Mouse (Mus musculus): Measurements from ENCODE around the gene Krtap5-2.
"Not testable (repeated sequence)": the region's sequence is repeated elsewhere in the genome, so short reads cannot be mapped to it uniquely, and the experiment has no call there.

The Krtap5-2 gene

GRCm38 (mm10) chr7:142175905-142176304, at the start of gene Krtap5-2:
Gene Krtap5-2 (minus strand): TSS chr7:142176005.
- DNase-seq (ENCODE audit: low read depth, low spot score): not testable (repeated sequence)

- no peak for DNase-seq (ENCODE audit: low read depth, low spot score)
Measured at GRCm38 (mm10) chr7:142224518-142224917, 48.7 kb upstream of the Krtap5-2 start.

GRCm38 (mm10) chr7:142212136-142212535, 36.3 kb upstream of the Krtap5-2 start:
- DNase-seq (ENCODE audit: low read depth, low spot score): not testable (repeated sequence)

- no peak for DNase-seq (ENCODE audit: low read depth, low spot score)
Measured at GRCm38 (mm10) chr7:142211559-142211958, 35.8 kb upstream of the Krtap5-2 start, which contains the start of gene Gm7579. Gene Gm7579 (plus strand): TSS chr7:142211859.

GRCm38 (mm10) chr7:142206891-142207290, 31.1 kb upstream of the Krtap5-2 start:
- DNase-seq (ENCODE audit: low read depth, low spot score): not testable (repeated sequence)

- no peak for DNase-seq (ENCODE audit: low read depth, low spot score)
Measured at GRCm38 (mm10) chr7:142205488-142205887, 29.7 kb upstream of the Krtap5-2 start.

- DNase-seq (ENCODE audit: low read depth, low spot score): no peak
Measured at GRCm38 (mm10) chr7:142201064-142201463, 25.3 kb upstream of the Krtap5-2 start, which contains the start of gene Krtap5-3. Gene Krtap5-3 (plus strand): TSS chr7:142201364.

GRCm38 (mm10) chr7:142198748-142199147, 22.9 kb upstream of the Krtap5-2 start:
- DNase-seq (ENCODE audit: low read depth, low spot score): no peak

GRCm38 (mm10) chr7:142190289-142190688, 14.5 kb upstream of the Krtap5-2 start, which contains the start of gene Gm10153:
Gene Gm10153 (minus strand): TSS chr7:142190389.
- DNase-seq (ENCODE audit: low read depth, low spot score): no peak

GRCm38 (mm10) chr7:142188156-142188555, 12.4 kb upstream of the Krtap5-2 start:
- DNase-seq (ENCODE audit: low read depth, low spot score): no peak

GRCm38 (mm10) chr7:142181021-142181420, 5.2 kb upstream of the Krtap5-2 start:
- DNase-seq (ENCODE audit: low read depth, low spot score): no peak

- no peak for DNase-seq (ENCODE audit: low read depth, low spot score)
Measured at GRCm38 (mm10) chr7:142178685-142179084, 2.9 kb upstream of the Krtap5-2 start.

GRCm38 (mm10) chr7:142169836-142170235, 6.0 kb downstream of the Krtap5-2 start:
- peak; percentile 36 for DNase-seq (ENCODE audit: low read depth, low spot score)

GRCm38 (mm10) chr7:142165639-142166038, 10.2 kb downstream of the Krtap5-2 start, which contains the start of gene Gm4553:
Gene Gm4553 (minus strand): TSS chr7:142165739.
- DNase-seq (ENCODE audit: low read depth, low spot score): not testable (repeated sequence)

- DNase-seq (ENCODE audit: low read depth, low spot score): no peak
Measured at GRCm38 (mm10) chr7:142159366-142159765, 16.4 kb downstream of the Krtap5-2 start.

GRCm38 (mm10) chr7:142157013-142157412, 18.8 kb downstream of the Krtap5-2 start, which contains the start of gene Gm29735:
Gene Gm29735 (minus strand): TSS chr7:142157113.
- not testable (repeated sequence) for DNase-seq (ENCODE audit: low read depth, low spot score)

- DNase-seq (ENCODE audit: low read depth, low spot score): no peak
Measured at GRCm38 (mm10) chr7:142155308-142155707, 20.5 kb downstream of the Krtap5-2 start.

- DNase-seq (ENCODE audit: low read depth, low spot score): no peak
Measured at GRCm38 (mm10) chr7:142152191-142152590, 23.6 kb downstream of the Krtap5-2 start.

- no peak for DNase-seq (ENCODE audit: low read depth, low spot score)
Measured at GRCm38 (mm10) chr7:142148633-142149032, 27.2 kb downstream of the Krtap5-2 start.

GRCm38 (mm10) chr7:142146033-142146432, 29.8 kb downstream of the Krtap5-2 start:
- DNase-seq (ENCODE audit: low read depth, low spot score): peak; percentile 68

GRCm38 (mm10) chr7:142145413-142145940, 30.3 kb downstream of the Krtap5-2 start:
- no peak for DNase-seq (ENCODE audit: low read depth, low spot score)

GRCm38 (mm10) chr7:142144507-142144906, 31.3 kb downstream of the Krtap5-2 start, which contains the start of gene Gm45337:
Gene Gm45337 (minus strand): TSS chr7:142144607.
- no peak for DNase-seq (ENCODE audit: low read depth, low spot score)

- DNase-seq (ENCODE audit: low read depth, low spot score): not testable (repeated sequence)
Measured at GRCm38 (mm10) chr7:142143506-142144010, 32.2 kb downstream of the Krtap5-2 start.
